Mouse (Mus musculus) liver, adult 2 months (tissue): Measurements from ENCODE around the gene Snx22.

ENCODE experiments used
- CTCF ChIP-seq: fragments of 200-500 bp; IDR thresholded peaks from 2 replicates; pipeline ENCODE4 v1.5.1; 2011; ENCODE audit warnings: low read depth, low read length, control low read depth
- POLR2A ChIP-seq: fragments of 200-500 bp; IDR thresholded peaks from 2 replicates; pipeline ENCODE4 v1.6.1; 2011; ENCODE audit warnings: low read length, control low read depth; ENCODE audit not compliant: insufficient read depth; ENCODE audit errors: extremely low read depth

GRCm38 (mm10) chr9:66080804-66081459 lies 11.4 kb upstream of the Snx22 start:
- TF ChIP-seq POLR2A (no peak), CTCF (no peak)
